Mouse (Mus musculus) splenic B cell, adult 2 months (primary cell): ENCODE results near the gene Ccdc3.

Experiments
- DNase-seq: peaks from one replicate; pipeline ENCODE4 v3.0.0-alpha.2; 2011; ENCODE audit warnings: low read depth, low spot score
- H3K27me3 ChIP-seq: 2 replicates; pipeline ENCODE4 v1.6.1; 2012; ENCODE audit warnings: mild to moderate bottlenecking, low read length, moderate library complexity, mixed read lengths; ENCODE audit not compliant: control insufficient read depth, poor library complexity, insufficient read depth, severe bottlenecking
- H3K36me3 ChIP-seq: 2 replicates; pipeline ENCODE4 v1.6.1; 2012; ENCODE audit warnings: mild to moderate bottlenecking, low read length, moderate library complexity, mixed read lengths; ENCODE audit not compliant: control insufficient read depth, poor library complexity, insufficient read depth, severe bottlenecking

Gene Ccdc3

DNA sequence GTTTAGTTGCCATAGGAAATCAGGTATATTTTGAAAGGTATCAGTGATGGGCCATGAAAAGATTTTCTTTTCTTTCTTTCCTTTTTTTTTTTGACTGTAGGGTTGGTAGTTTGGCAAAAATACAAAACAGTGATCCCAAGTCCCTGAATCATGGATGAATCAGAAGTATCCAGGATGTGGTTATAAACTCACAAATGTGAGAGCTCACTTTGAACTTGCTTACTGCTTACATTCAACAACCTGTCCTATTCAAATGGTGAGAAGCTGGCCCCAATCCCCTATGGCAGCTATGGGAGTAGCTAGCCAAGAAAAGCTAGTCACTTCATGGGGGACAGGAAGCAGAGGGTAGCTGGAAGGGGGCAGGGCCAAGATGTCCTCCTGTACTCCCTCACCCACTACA, 37.1 kb downstream of the Ccdc3 start:
- no peak for DNase-seq
- Histone ChIP-seq H3K27me3 (no peaks in the 10 kb centered on the region), H3K36me3 (no peaks in the 10 kb centered on the region)

- DNase-seq, result no peak
- H3K27me3 ChIP-seq, result no peaks in the 10 kb centered on the region
- H3K36me3 ChIP-seq, result no peaks in the 10 kb centered on the region
Observed at GRCm38 (mm10) chr2:5181462-5182443, 44.2 kb downstream of the Ccdc3 start.

DNA sequence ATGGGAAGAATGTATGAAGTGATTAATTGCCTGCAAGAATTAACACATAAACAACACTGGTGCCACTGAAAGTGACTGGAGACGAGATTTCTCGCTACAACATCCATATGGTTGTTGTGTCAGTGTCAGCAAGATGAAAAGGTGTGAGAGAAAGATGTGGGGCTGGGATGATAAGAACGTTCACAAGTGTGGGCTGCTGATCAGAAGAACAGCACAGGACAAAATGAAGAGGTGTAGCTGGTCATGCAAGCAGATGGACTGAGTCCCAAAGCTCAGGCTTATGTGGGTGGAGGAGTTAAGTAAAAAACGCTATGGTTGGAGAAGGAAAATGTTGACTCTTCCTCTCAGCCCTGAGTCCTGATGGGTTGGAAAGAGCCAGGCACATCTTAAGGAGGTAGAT, 46.6 kb downstream of the Ccdc3 start:
- H3K27me3 ChIP-seq, result no peaks in the 10 kb centered on the region

GRCm38 (mm10) chr2:5185631-5186030, 48.1 kb downstream of the Ccdc3 start:
- no peaks in the 10 kb centered on the region for H3K36me3 ChIP-seq
- no peak for DNase-seq
- no peaks in the 10 kb centered on the region for H3K27me3 ChIP-seq

More for the DNA sequence above, 46.6 kb downstream of the Ccdc3 start:
- DNase-seq, result no peak
- H3K36me3 ChIP-seq, result no peaks in the 10 kb centered on the region

GRCm38 (mm10) chr2:5192156-5192555, 54.6 kb downstream of the Ccdc3 start:
- DNase-seq, result no peak
- H3K27me3 ChIP-seq, result no peaks in the 10 kb centered on the region
- no peaks in the 10 kb centered on the region for H3K36me3 ChIP-seq

DNA sequence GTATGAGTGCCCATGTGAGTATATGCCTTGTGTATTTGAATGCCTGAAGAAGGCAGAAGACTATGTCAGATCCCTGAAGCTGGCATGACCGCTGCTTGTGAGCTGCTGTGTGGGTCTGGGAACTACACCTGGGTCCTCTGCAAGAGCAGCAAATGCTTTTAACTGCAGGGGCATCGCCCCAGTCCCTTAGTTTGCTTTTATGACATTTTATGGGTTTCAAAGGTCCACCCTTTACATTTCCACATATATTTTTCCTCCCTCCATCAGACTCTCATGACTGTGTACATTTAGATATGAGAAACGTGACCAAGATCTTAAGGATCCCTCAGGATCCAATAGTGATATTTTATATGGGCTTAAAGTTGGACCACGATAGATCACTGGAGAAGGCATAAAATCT, 55.5 kb downstream of the Ccdc3 start:
- DNase-seq, result no peak
- Histone ChIP-seq H3K36me3 (no peaks in the 10 kb centered on the region), H3K27me3 (no peaks in the 10 kb centered on the region)

DNA sequence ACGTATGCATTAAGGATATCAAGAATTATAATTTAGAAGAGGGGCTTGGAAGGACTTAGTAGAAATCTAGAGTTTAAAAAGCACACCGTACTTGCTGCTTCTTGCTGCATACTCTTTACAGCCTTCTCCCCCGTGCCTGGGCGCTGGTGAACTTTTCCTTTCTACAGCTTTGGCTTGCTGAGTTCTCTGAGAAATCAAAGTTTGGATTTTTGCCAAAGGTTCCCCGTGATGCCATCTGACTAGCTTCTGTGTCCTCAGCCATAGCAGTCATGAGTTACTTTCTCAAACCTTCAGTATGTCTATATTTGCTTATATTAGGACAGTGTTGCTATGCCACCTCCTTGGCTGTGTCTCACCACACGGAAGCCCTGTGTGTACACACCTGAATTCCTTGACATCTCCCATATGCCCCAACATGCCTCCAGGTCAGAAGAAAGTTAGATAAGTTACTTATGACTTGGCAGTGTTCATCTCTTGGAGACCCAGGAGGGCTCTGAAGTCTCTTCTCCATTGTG, 57.2 kb downstream of the Ccdc3 start:
- DNase-seq, result no peak
- Histone ChIP-seq H3K27me3 (no peaks in the 10 kb centered on the region), H3K36me3 (no peaks in the 10 kb centered on the region)

- no peaks in the 10 kb centered on the region for H3K36me3 ChIP-seq
- no peaks in the 10 kb centered on the region for H3K27me3 ChIP-seq
- no peak for DNase-seq
Observed at GRCm38 (mm10) chr2:5197486-5197885, 59.9 kb downstream of the Ccdc3 start.

DNA sequence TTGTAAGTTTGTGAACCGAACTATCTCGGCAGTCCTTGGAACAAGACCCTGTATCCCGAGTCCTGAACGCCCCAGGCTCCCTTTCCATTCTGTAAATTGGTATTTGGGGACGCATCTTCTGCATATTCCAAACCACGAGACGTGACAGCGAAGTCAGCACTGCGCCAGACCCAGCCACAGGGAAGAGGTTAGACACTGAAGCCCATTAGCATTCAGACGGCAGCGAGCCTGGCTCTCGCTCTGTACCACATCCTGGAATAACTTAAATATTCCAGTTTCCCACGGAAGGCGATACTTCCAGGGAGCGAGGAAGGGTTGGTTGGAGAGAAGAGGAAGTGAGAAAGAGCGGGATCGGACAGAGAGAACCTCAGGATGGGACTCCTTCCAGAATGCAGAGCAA, 61.7 kb downstream of the Ccdc3 start:
- DNase-seq, result no peak
- H3K27me3 ChIP-seq, result no peaks in the 10 kb centered on the region
- H3K36me3 ChIP-seq, result no peaks in the 10 kb centered on the region

DNA sequence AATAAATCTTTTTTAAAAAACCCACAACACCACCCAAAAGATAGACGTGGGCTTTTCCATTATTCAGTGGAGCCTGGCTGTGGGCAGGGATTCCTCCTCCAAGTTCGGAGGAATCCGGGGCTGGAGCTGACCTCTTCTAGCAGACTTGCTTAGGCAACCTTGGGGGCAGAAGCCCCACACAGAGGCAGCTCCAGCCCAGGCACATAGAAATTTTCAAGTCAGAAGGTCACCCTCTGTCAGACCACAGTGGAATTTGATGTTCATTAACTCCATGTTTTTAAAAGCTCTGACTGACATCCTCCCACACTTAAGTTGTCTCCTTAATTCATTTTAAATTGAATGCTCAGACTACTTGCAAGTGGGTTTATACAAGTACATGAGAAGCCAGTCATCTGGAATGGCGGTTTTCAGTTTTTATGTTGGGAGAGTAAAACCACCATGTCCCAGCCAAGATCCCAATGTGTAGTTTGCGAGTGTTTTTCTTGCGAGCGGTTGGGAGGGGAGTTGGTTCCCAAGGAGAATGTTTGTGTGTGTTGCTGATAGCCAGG, 63.3 kb downstream of the Ccdc3 start:
- H3K36me3 ChIP-seq, result no peaks in the 10 kb centered on the region
- H3K27me3 ChIP-seq, result no peaks in the 10 kb centered on the region
- DNase-seq, result no peak

DNA sequence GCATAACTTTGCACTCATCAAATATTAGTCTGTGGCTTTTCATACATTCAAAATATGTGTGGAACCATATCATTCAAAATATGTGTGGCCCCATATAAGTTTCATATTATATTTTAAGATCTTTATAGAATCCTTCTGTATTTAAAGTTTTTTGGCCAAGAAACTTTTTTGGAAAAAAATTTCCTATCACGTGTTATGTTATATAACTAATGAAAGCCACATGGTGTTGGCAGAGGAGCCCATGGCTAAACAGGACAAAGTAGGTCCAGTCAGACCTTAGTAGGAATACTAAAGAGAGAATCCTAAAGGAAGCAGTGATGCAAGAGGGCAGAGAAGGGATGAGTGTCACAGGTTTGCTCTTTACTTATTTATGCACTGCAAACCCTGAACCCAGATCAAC, 65.6 kb downstream of the Ccdc3 start:
- Histone ChIP-seq H3K36me3 (no peaks in the 10 kb centered on the region), H3K27me3 (no peaks in the 10 kb centered on the region)
- no peak for DNase-seq

- Histone ChIP-seq H3K27me3 (no peaks in the 10 kb centered on the region), H3K36me3 (no peaks in the 10 kb centered on the region)
- no peak for DNase-seq
Observed at GRCm38 (mm10) chr2:5204941-5205340, 67.4 kb downstream of the Ccdc3 start.

DNA sequence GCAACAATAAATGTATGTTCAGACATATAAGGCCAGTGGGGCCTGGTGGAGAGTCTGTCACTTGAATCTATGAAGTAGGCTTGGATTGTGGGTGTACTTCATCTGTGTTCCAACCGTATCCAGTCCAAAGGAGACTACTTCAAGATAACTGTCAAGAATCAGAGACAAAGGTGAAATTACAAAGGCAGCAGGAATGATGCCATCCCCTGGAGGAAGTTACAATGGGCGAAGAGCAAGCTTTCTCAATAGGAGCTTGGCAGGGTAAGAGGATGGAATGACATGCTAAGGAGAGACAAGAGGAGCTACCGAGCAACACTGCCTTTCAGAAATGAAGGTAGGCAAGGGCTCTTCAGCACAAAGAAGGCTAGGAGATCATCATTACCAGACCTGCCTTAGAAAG, 69.1 kb downstream of the Ccdc3 start:
- no peak for DNase-seq
- Histone ChIP-seq H3K27me3 (no peaks in the 10 kb centered on the region; the same call in 1 of the 2 replicates), H3K36me3 (no peaks in the 10 kb centered on the region)

DNA sequence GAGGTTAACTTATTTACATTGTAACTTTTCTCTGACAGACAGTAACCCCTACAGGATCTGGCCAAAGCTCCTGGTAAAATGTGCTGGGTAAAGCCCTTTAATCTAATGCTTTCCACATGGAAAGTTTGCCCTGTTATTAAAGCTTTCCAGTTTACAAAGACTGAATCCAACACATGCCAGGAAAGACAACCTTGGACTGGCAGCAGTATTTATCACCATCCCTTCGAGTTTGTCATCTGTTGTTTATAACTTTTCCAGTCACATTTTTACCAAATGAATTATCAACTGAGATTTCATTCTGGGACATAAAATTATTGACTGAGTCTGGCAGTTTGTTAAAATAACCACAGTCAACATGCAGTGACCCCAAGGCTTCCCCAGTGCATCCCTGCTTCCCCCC, 77.0 kb downstream of the Ccdc3 start:
- no peaks in the 10 kb centered on the region; the same call in 1 of the 2 replicates for H3K27me3 ChIP-seq
- no peaks in the 10 kb centered on the region for H3K36me3 ChIP-seq
- DNase-seq, result no peak

GRCm38 (mm10) chr2:5215252-5215815, 77.8 kb downstream of the Ccdc3 start:
- DNase-seq, result no peak
- Histone ChIP-seq H3K27me3 (no peaks in the 10 kb centered on the region; the same call in 1 of the 2 replicates), H3K36me3 (no peaks in the 10 kb centered on the region)
